Mouse (Mus musculus) embryonic facial prominence, embryonic 14.5 days (tissue): Measurements from ENCODE around the gene Acta1. TPM values are rescaled to one million over a fixed set of nuclear protein-coding genes. Genes with fewer than 3 reads are reported as not detected.

Experiments
- ATAC-seq: fragments of 200-750 bp; cut with Nextera tagmentation; 2 replicates; pipeline ENCODE4 v1.8.0; 2017; ENCODE audit warnings: low read depth, moderate number of reproducible peaks, moderate TSS enrichment
- DNase-seq: peaks from one replicate; pipeline ENCODE4 v3.0.0-alpha.2; 2015; ENCODE audit warnings: low spot score
- H3K27ac ChIP-seq: fragments of 300-500 bp; sonication (generic); replicated peaks from 2 replicates; pipeline ENCODE4 v1.5.1; 2014; ENCODE audit warnings: low read depth, mild to moderate bottlenecking, low read length, moderate library complexity
- H3K27me3 ChIP-seq: fragments of 300-500 bp; sonication (generic); replicated peaks from 2 replicates; pipeline ENCODE4 v1.6.1; 2014; ENCODE audit warnings: low read length; ENCODE audit not compliant: control insufficient read depth, insufficient read depth
- H3K36me3 ChIP-seq: fragments of 300-500 bp; sonication (generic); 2 replicates; pipeline ENCODE4 v1.6.1; 2014; ENCODE audit warnings: low read length, mixed read lengths; ENCODE audit not compliant: control insufficient read depth, insufficient read depth
- H3K4me1 ChIP-seq: fragments of 300-500 bp; sonication (generic); 2 replicates; pipeline ENCODE4 v1.6.1; 2014; ENCODE audit warnings: antibody characterized with exemption, low read length; ENCODE audit not compliant: control insufficient read depth, insufficient read depth
- H3K4me2 ChIP-seq: fragments of 300-500 bp; sonication (generic); 2 replicates; pipeline ENCODE4 v1.6.1; 2014; ENCODE audit warnings: low read depth, mild to moderate bottlenecking, low read length, moderate library complexity, mixed read lengths
- H3K4me3 ChIP-seq: fragments of 300-500 bp; sonication (generic); 2 replicates; pipeline ENCODE4 v1.5.1; 2014; ENCODE audit warnings: low read depth, mild to moderate bottlenecking, low read length
- H3K9ac ChIP-seq: fragments of 300-500 bp; sonication (generic); 2 replicates; pipeline ENCODE4 v1.6.1; 2014; ENCODE audit warnings: low read depth, mild to moderate bottlenecking, low read length, moderate library complexity, mixed read lengths
- H3K9me3 ChIP-seq: fragments of 300-500 bp; sonication (generic); 2 replicates; pipeline ENCODE4 v1.6.1; 2016; ENCODE audit warnings: low read length; ENCODE audit not compliant: control insufficient read depth
- WGBS: fragments of 180-500 bp; shearing (Covaris S2); extraction: QIAGEN DNeasy Blood & Tissue Kit; methylation state at CpG from one replicate; pipeline ENCODE4 v1.1.7; 2014; 5-methylcytosine and 5-hydroxymethylcytosine counted together
- polyA plus RNA-seq: library from polyadenylated mRNA; unstranded; fragments of >200 nt; fragmentation: Nextera tagmentation; extraction: Ambion mirVana; gene quantifications from 2 replicates; pipeline ENCODE4 v1.2.1, GENCODE M21; 2014

Acta1 gene
- polyA plus RNA-seq = 2,164 and 3,230 TPM in 2 replicates

DNA sequence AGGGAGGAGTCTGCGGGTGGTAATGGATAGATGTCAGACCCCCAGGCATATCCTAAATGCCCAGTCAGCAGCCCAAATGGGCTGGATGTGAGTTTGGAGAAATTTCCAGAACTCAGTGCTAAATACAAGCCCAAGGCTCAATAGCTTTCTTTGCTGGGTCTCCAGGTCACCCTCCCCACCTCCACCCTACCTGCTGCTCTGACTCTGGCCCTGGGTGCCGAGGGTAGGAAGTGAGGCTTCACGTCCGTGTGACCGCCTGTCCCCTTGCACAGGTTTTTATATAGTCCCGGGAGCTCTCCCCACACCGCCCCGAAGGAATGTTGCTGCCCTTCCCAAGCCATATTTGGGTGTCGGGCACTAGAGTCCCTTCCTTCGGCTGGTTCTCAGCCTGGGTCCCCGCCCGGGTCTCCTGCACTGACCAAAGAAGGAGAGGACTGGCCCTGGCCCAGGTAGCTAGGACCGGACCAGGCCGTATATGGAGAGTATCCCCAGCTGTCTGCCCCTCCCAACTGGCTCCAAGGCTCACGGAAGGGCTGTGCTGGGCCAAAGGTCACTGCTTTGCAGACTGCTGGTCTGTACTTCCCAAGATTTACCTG, at the start of gene Acta1:
Gene Acta1, minus strand, starts transcription at position 250 of the 596 bp plus-strand sequence.
- Histone ChIP-seq H3K36me3 (peaks cover 12% of the 10 kb centered on the region; the same call in 1 of the 2 replicates), H3K4me1 (0 out of 2 replicates have a peak, but pooled peaks cover 6% of the 10 kb centered on the region), H3K4me3 (peak within 1 kb of the TSS; percentile 14; the same call in 1 of the 2 replicates), H3K27me3 (peaks cover 60% of the 10 kb centered on the region), H3K4me2 (no peak within 1 kb of the TSS), H3K9ac (no peak within 1 kb of the TSS), H3K27ac (no peak within 1 kb of the TSS; the same call in 1 of the 2 replicates), H3K9me3 (no peaks in the 10 kb centered on the region)
- 22% methylated on average over 10 of the region's 15 CpGs for WGBS
- peak; percentile 15 for DNase-seq
- ATAC-seq = no peak

DNA sequence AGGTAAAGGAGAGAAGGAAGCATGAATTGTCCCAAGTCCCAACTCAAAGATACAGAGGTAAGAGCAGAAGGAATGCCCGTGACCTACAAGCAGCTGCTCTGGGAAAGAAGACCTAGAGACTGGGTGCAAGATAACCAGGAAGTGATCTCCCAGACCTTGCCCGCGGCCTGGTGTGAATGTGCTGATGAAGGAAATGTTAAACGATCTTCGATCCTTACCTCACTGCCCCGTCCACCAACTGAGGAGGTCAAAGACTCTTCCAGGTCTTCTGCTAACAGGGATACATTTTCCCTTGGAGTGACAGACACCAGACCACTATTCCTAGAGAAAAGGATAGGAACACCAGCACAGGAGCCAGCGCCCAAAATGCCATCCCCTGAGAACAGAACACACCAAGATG, 34.5 kb upstream of the Acta1 start:
- no peaks in the 10 kb centered on the region for H3K4me1 ChIP-seq
- H3K27ac ChIP-seq = no peak overlapping the region
- no peak overlapping the region for H3K9ac ChIP-seq
- H3K4me3 ChIP-seq = no peak overlapping the region
- peaks cover 85% of the 10 kb centered on the region for H3K36me3 ChIP-seq
- H3K4me2 ChIP-seq = no peak overlapping the region
- ATAC-seq (no peak), DNase-seq (no peak)
- no peaks in the 10 kb centered on the region for H3K9me3 ChIP-seq
- H3K27me3 ChIP-seq = no peaks in the 10 kb centered on the region
- WGBS = 91% methylated on average over 7 of the region's 7 CpGs

DNA sequence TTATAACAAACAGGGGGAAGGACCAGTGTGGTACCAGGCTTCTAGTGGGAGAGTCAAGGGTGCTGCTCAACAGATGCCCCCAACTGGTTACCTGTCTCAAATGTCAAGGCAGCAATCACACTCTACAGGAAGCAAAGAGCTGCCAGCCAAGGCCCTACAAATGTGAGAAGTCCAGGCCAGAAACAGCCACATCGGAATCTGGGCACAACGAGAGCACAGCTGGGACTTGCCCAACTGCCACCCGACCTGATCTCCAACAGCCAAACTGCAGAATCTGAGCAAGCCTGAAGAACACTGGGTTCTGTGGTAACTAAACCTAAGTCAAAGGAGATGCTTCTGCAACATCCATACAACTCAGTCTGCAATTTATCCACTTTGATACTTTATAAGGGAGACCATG, 31.1 kb upstream of the Acta1 start:
- H3K4me3 ChIP-seq = no peak overlapping the region
- ATAC-seq (no peak), DNase-seq (no peak)
- no peaks in the 10 kb centered on the region for H3K27me3 ChIP-seq
- H3K4me1 ChIP-seq = no peaks in the 10 kb centered on the region
- H3K9ac ChIP-seq = no peak overlapping the region
- no peak overlapping the region for H3K27ac ChIP-seq
- H3K4me2 ChIP-seq = no peak overlapping the region
- peaks cover 91% of the 10 kb centered on the region for H3K36me3 ChIP-seq
- no peaks in the 10 kb centered on the region for H3K9me3 ChIP-seq
- 89% methylated on average over 3 of the region's 3 CpGs for WGBS

DNA sequence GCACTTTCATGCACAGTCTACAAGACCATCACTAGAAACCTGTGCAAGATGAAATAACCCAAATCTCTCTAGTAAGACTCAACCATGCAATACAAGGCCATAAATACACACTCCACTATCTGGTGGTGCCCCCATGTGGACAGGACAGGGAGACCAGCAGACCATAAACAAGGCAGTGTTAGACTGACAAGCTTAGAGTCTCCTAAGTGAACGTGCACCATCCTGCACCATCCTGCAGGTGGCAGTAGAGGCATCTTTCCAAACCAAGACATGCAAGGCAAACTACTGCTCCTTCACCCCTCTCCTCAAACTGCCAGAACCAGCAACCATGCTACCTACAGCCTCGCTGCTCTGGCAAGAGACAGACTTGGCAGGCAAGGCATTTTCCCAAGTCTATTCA, 30.2 kb upstream of the Acta1 start:
- no peaks in the 10 kb centered on the region for H3K27me3 ChIP-seq
- H3K4me2 ChIP-seq = no peak overlapping the region
- no peaks in the 10 kb centered on the region for H3K9me3 ChIP-seq
- no peak overlapping the region for H3K4me3 ChIP-seq
- ATAC-seq (peak; percentile 82), DNase-seq (peak; percentile 86)
- no peaks in the 10 kb centered on the region for H3K4me1 ChIP-seq
- no peak overlapping the region for H3K27ac ChIP-seq
- peaks cover 91% of the 10 kb centered on the region for H3K36me3 ChIP-seq
- no peak overlapping the region for H3K9ac ChIP-seq
- 21% methylated on average over 2 of the region's 2 CpGs for WGBS

DNA sequence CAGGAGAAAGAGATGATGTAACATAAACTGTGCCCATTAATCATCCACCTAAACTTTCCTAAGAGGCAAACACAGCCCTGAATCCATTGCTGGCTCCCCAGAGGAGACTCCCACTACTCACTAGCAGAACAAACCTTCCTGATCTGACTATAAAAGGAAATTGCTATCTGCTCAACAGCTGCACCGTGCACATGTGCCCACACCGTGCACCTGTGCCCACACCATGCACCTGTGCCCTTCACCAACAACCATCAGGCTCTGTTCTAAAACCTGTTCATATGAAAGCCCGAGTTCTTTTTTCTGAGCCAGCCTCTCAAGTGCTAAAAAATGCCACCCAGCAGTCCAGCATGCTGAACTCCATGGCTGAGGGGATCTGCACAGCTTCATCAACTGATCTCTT, 20.1 kb upstream of the Acta1 start:
- Histone ChIP-seq H3K27me3 (no peaks in the 10 kb centered on the region), H3K4me2 (no peak overlapping the region), H3K4me3 (no peak overlapping the region), H3K4me1 (no peaks in the 10 kb centered on the region), H3K9ac (no peak overlapping the region), H3K9me3 (no peaks in the 10 kb centered on the region), H3K36me3 (peaks cover 96% of the 10 kb centered on the region), H3K27ac (no peak overlapping the region)
- ATAC-seq (no peak), DNase-seq (no peak)
- WGBS = 92% methylated on average over 3 of the region's 3 CpGs

DNA sequence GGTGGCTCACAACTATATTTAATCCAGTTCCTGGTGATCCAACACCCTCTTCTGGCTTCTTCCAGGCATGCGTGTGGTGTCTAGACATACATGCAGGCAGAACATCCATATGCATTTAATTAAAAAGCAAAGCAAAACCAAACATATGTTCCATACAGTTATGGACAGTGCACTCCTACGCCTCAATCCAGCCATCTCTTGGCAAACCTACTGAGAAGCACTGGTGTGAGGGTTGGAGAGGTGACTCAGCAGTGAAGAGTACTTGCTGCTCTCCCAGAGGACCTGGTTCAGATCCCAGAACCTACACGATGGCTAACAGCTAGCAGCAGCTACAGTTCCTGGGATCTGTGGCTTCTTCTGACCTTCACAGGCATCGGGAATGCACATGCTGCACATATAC, 17.7 kb upstream of the Acta1 start:
- Histone ChIP-seq H3K27me3 (no peaks in the 10 kb centered on the region), H3K27ac (no peak overlapping the region), H3K9ac (no peak overlapping the region), H3K4me1 (no peaks in the 10 kb centered on the region), H3K36me3 (peaks cover 91% of the 10 kb centered on the region), H3K9me3 (no peaks in the 10 kb centered on the region), H3K4me2 (no peak overlapping the region), H3K4me3 (no peak overlapping the region)
- DNase-seq = no peak
- 70% methylated on average over 4 of the region's 4 CpGs for WGBS
- ATAC-seq = no peak

DNA sequence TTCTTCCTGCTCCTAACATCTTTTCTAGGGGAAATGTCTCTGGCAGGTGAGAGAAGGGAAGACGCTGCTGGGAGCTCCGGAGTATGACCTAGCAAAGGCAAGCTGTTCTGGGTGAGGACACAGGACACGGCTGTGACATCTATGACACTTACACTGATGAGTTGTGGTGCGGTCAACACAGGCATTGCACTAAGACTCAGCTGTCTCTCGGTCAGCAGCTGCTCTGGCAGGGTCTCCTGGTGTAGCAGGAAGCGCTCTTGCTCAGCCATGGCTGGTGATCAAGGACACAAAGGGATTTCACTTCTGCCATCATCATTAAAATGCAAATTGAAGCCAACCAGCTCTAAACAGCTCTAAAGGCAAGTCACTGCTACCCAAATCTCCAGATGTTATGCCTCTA, 13.1 kb upstream of the Acta1 start:
- Histone ChIP-seq H3K27me3 (no peaks in the 10 kb centered on the region), H3K4me1 (no peaks in the 10 kb centered on the region), H3K9ac (no peak overlapping the region), H3K4me3 (no peak overlapping the region), H3K9me3 (no peaks in the 10 kb centered on the region), H3K4me2 (no peak overlapping the region), H3K36me3 (peaks cover 88% of the 10 kb centered on the region), H3K27ac (no peak overlapping the region)
- WGBS = 96% methylated on average over 6 of the region's 6 CpGs
- no peak for DNase-seq
- no peak for ATAC-seq

DNA sequence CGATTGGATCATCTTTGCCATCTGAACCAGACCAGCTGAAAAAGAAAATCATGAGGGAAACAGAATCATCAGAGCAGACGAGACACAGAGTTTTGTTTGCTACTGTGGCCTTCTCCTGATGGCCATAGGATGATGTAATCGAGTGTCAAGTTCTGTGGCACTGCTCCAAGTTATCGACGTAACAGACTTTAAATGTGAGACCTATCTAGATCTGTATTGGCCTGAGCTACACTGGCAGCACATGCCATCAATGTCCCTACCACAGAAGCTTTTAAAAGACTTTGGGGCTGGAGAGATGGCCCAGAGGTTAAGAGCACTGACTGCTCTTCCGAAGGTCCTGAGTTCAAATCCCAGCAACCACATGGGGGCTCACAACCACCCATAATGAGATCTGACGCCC, 8.1 kb upstream of the Acta1 start:
- H3K9me3 ChIP-seq = no peaks in the 10 kb centered on the region
- H3K27me3 ChIP-seq = no peaks in the 10 kb centered on the region
- H3K9ac ChIP-seq = no peak overlapping the region
- H3K27ac ChIP-seq = no peak overlapping the region
- H3K36me3 ChIP-seq = peaks cover 82% of the 10 kb centered on the region
- no peak overlapping the region for H3K4me2 ChIP-seq
- H3K4me1 ChIP-seq = no peaks in the 10 kb centered on the region
- ATAC-seq (no peak), DNase-seq (no peak)
- H3K4me3 ChIP-seq = no peak overlapping the region
- whole genome bisulfite sequencing = 82% methylated on average over 7 of the region's 7 CpGs

DNA sequence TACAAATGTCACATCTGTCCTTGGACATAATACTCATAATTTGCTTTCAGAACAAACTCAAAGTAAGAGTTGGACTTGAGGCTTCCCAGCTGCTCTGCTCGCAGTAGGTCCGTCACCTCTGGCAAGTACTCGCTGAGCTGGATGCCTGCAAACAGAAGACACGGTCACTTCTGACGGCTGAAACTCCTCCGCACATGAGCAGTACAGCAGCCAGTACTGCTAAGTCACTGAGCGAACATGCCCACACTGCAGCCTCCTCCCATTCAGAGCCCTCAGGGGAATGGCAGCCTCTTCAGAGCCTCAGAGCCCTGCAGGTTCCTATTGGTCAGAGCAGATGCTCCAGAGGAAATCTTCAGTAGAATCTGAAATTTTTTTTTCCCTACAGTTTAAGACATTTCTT, 4.8 kb upstream of the Acta1 start:
- Histone ChIP-seq H3K4me3 (no peak overlapping the region), H3K27me3 (peaks cover 21% of the 10 kb centered on the region), H3K27ac (no peak overlapping the region), H3K36me3 (peaks cover 53% of the 10 kb centered on the region), H3K4me2 (no peak overlapping the region), H3K9ac (no peak overlapping the region), H3K9me3 (no peaks in the 10 kb centered on the region), H3K4me1 (no peaks in the 10 kb centered on the region)
- no peak for ATAC-seq
- WGBS = 86% methylated on average over 7 of the region's 7 CpGs
- no peak for DNase-seq
